Mouse (Mus musculus) urinary bladder, postnatal 14 days (tissue): ENCODE results near the gene Mettl6.

Source experiments
- DNase-seq: peaks from one replicate; pipeline ENCODE4 v3.0.0; 2021; ENCODE audit warnings: low spot score

Mettl6 gene

DNA sequence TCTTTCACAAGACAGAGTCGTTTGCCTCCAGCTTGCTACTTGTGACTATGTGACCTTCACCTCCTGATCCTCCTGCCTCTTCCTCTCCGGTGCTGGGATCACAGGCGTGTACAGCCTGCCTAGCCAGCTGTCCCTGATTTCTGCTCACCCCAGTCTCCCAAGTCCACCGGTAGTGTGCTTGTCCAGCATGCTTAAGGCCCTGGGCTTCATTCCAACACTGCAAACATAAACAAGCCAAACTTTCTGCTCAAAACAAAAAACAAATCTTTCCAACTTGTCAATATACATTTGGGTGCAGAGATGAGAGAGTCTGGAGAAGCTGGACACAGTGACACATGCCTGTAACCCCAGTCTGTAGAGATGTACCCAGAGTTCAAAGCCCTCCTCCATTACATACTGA, 62.4 kb downstream of the Mettl6 start:
- no peak for DNase-seq

DNA sequence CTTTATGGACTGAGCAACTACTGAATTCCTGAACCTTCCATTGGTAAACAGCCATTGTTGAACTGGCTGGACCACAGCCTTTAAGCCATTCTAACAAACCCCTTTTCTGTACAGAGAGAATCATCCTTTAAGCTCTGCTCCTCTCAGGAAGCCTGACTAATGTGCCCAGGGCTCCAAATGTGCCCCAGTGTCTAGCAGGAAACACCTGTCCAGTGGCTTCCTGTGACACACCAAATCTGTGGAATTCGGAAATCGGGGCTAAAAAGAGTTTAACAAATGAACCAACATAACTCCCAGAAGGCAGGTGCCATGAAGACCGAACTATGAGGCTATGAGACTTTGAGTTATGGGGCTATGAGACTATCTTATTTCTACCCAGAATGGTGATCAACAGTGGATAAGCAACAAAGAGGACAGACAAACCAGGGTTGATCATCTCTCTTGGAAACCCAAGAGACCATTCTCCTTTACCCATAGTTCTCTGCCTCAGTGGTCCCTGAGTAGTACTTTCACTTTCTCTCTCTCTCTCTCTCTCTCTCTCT, 63.0 kb downstream of the Mettl6 start:
- DNase-seq: no peak

DNA sequence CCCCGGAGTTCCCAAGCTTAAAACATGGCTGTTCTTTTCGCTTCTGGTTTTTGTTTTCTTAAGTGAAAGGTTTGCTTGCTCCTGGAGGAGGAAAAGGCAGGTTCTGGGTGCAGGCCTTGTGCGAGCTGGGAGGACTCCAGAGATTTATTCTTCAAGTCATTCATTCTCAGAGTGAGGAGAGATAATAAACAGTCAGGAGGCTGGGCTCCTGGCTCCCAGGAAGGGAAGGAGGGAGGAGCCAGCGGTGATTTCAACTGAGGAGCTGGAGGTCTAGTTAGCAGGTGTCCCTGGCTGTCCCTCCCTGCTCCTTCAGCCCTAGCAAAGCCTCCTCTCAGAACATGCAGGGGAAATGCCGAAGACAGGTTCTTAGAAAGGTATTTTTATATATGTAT, 65.8 kb downstream of the Mettl6 start:
- no peak for DNase-seq

DNA sequence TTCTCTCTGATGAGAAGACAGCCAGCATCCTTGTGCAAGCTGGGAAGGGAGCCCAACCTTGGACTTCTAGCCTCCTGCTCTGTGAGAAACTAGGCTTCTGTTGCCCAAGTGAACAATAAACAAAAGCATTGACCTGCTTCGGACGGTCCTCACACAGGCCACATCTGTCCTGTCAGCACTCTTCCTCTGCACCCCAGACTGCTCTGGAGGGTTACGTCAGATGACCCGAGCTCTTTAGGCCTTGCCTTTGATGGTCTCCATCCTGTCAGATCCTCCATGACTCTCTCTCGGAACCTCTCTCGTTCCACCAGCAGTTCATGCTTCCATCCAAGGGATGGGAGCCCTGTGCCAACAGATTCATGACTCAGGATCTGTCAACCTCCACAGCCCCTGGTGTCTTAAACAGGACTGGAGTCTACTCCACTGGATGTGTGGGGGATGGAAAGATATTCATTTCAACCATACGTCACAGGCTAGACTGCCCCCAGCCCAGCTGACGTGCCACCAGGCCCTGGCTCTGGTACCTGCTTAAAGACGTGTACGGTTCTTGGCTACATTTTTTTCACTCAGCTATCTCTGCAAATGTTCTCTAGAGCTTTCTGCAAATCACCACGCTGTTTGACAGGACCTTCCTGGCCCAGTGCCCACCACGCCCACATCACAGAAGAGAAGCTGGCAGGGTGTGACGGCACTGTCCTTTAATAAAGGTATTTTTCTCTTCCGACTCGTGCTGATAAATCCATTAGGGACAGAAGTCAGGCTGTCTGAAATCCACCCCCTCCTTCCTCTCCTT, 66.4 kb downstream of the Mettl6 start:
- DNase-seq: peak; percentile 76
